Mouse (Mus musculus) MN1 (cell line): Measurements from ENCODE around the gene Rpl3l.

ENCODE experiments used
- DNase-seq: peaks from one replicate; pipeline ENCODE4 v3.0.0-alpha.2; 2016; ENCODE audit warnings: low spot score

The Rpl3l gene

GRCm38 (mm10) chr17:24719494-24720222 lies 8.0 kb upstream of the Rpl3l start:
- DNase-seq: peak; percentile 99

GRCm38 (mm10) chr17:24720616-24721015 lies 7.0 kb upstream of the Rpl3l start:
- DNase-seq: peak; percentile 50

GRCm38 (mm10) chr17:24721383-24721955 lies 6.2 kb upstream of the Rpl3l start:
- peak; percentile 43 for DNase-seq

GRCm38 (mm10) chr17:24722220-24722924 lies 5.2 kb upstream of the Rpl3l start:
- peak; percentile 37 for DNase-seq

GRCm38 (mm10) chr17:24723122-24723880 lies 4.3 kb upstream of the Rpl3l start:
- no peak for DNase-seq

GRCm38 (mm10) chr17:24723881-24724180 lies 3.8 kb upstream of the Rpl3l start:
- DNase-seq: peak; percentile 36

- DNase-seq: peak; percentile 97
Observed at GRCm38 (mm10) chr17:24724184-24724583, 3.4 kb upstream of the Rpl3l start, which contains the start of gene Ndufb10. TSS of gene Ndufb10 (minus strand) at chr17:24724478.

GRCm38 (mm10) chr17:24725637-24726390 lies 1.8 kb upstream of the Rpl3l start:
- DNase-seq: no peak

- no peak for DNase-seq
Observed at GRCm38 (mm10) chr17:24728184-24728583, 564 bp downstream of the Rpl3l start.

- DNase-seq: peak; percentile 62
Observed at GRCm38 (mm10) chr17:24729067-24729466, 1.4 kb downstream of the Rpl3l start.

- DNase-seq: no peak
Observed at GRCm38 (mm10) chr17:24730787-24731186, 3.2 kb downstream of the Rpl3l start.

- no peak for DNase-seq
Observed at GRCm38 (mm10) chr17:24732233-24732935, 4.8 kb downstream of the Rpl3l start.

- DNase-seq: no peak
Observed at GRCm38 (mm10) chr17:24733434-24734050, 5.9 kb downstream of the Rpl3l start.

- no peak for DNase-seq
Observed at GRCm38 (mm10) chr17:24734513-24734912, 6.9 kb downstream of the Rpl3l start.

GRCm38 (mm10) chr17:24735446-24735845 lies 7.8 kb downstream of the Rpl3l start:
- no peak for DNase-seq

GRCm38 (mm10) chr17:24736330-24737051 lies 8.9 kb downstream of the Rpl3l start, which contains the start of gene Msrb1:
TSS of gene Msrb1 (plus strand) at chr17:24736642.
- DNase-seq: peak; percentile 83

- DNase-seq: no peak
Observed at GRCm38 (mm10) chr17:24737135-24737810, 9.7 kb downstream of the Rpl3l start.

GRCm38 (mm10) chr17:24738238-24738637 lies 10.6 kb downstream of the Rpl3l start:
- DNase-seq: no peak

GRCm38 (mm10) chr17:24739926-24740325 lies 12.3 kb downstream of the Rpl3l start:
- DNase-seq: no peak
